Mouse (Mus musculus) kidney, adult 18-20 months (tissue): ENCODE measurements around the gene Fpr1.
"Not testable (repeated sequence)": the region's sequence is repeated elsewhere in the genome, so short reads cannot be mapped to it uniquely, and the experiment has no call there.

Source experiments
- DNase-seq: peaks from one replicate; pipeline ENCODE4 v3.0.0; 2021

Fpr1 gene

DNA sequence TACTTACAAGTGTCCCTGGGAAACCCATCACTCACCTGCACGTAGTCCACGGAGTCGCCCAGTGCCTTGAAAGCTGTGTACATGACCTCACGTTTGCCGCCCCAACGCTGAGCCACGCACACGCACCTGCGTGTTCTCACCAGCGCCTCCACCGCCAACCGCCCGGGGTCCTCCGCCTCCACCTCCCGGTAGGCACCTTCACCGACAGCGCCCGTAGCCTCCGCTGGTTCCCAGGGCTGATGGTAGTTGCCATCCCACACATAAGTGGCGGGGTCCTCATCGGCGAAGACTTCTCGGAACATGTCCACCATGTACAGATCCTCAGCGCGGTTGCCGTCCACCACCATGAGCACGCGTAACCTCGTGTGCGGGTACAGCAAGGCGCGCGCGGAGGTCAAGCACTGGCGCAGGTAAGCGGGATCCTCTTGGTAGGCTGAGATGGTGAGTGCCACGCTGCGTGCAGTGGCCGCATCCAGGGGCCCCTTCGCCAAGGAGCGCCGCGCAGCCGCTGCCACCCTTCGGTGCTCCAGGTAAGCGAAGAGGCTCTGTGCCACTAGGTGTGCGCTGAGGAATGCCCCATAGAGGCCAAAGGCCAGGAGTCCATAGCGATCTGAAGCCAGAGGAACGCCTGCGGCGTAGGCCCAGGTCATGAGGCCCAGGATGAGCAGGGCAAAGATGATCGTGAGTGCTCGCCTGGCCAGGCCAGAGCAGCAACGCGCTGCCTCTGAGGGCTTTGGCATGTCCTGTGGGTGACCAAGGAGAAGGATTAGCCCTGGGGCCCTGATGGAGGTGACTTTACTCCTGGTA, 33.6 kb downstream of the Fpr1 start:
- DNase-seq = no peak

DNA sequence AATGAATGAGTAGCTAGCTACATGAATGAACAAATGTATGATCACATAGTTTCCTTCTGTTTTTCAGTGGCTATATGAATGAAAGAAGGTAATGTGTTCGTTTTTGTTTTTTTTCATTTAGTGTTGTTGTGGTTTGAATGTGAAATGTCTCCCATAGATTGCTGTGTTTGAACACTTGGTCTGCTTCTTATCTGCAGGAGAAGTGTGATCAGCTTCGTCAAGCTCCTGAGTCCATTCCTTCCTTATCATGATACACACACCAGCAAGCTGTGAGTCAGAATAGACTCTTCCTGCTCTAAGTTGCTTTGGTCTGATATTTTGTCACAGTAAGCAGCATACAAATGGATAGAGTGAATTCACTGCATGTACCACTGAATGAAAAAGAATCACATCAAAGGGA, 34.8 kb downstream of the Fpr1 start:
- DNase-seq = no peak

DNA sequence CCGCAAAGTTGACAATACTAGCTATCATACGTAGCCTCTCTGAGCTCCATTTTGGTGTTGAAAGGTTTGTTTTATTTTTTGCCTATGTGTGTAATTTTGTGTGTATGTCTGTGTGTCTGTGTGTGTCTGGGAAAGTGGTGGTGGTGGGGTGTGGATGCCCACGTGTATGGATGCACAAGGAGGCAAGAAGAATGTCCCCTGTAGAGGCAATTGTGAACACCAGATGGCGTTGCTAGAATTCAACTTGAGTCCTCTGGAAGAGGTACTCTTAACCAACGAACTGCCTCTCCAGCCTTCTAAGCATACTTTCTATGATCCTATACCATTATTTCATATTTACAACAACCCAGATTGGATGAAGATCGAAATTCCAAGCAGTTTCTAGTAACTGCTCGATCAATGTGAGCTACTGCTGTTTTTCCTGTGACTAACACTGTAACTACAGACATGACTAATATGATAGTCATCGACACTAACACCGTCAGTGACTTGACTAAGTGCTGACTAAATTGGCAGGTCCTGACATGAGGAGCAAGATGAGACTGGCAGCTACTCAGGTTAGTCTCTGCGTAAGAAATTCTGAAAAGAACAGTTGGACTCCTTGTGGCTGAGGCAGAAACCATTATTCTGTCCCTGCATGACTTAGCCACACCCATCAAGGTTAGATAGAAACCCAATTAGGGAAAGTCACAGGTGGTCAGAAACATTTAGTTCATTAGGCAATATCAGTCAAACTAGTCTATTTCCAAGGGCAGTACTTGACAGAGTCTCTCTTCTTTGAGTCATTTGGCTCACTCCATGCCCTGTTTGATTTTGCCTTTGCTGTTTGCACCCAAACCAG, 38.3 kb downstream of the Fpr1 start:
- DNase-seq = peak; percentile 16

DNA sequence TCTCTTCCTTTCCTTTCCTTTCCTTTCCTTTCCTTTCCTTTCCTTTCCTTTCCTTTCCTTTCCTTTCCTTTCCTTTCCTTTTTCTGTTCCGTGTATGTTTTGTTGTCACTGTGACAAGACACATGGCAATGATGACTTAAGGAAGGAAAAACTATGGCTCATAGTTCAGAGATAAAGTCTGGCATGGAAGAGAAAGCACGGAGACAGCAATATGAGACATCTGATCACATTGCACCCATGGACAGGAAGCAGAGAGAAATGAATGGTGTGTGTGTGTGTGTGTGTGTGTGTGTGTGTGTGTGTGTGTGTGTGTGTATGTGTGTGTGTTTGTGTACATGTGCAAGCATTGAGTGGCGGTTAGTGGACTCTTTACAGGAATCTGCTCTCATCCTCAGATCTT, 39.1 kb downstream of the Fpr1 start:
- DNase-seq = not testable (repeated sequence)

DNA sequence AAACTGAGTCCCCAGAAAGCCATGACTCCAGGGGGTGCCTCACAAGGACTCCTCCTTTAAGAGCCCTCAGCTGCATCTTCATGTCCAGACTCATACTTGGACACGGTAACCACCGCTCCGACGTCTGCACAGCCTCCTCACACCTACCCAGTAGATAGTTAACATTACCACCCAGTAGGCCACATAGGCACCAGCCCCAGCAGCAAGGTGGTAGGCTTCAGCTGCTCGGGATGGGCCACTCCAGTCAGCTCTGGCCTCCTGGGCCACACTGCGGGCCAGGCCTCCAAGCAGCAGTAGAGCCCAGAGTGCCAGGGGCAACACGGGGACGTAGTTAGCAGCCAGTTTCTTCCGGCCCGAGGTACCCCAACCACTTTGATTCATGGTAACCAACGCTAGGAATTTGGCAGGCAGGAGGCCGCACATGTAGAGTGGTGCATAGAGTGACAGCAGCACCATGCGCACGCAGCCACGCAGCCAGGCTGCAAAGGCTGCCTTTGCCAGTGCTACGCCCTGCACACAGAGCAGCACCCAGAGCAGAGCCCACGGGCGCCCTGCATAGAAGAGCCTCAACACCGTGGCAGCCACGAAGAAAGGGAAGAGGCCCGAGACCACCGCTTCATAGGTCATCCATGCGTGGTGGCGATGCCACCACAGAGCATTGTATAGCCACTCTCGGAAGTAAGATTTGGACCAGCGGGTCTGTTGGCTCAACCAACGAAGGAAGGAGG, 40.0 kb downstream of the Fpr1 start:
- DNase-seq = no peak

DNA sequence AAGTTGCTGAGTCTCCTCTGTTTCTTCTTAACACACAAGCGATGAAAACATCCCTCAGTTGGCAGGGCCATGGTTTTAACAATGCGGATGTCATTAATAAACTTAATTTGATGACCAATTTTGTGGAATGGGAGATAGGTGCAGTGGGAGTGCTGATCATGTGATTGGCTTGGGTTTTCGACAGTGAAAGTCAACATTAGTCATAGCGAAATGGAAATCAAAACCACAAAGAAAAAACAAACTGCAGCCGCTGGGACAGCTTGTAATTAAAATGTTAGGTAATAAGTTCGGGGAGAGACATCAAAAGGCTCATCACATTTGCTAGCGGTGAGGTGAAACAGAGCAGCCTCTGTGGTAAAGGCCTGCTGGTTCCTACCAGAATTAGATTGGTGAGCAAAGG, 42.9 kb downstream of the Fpr1 start:
- no peak for DNase-seq

DNA sequence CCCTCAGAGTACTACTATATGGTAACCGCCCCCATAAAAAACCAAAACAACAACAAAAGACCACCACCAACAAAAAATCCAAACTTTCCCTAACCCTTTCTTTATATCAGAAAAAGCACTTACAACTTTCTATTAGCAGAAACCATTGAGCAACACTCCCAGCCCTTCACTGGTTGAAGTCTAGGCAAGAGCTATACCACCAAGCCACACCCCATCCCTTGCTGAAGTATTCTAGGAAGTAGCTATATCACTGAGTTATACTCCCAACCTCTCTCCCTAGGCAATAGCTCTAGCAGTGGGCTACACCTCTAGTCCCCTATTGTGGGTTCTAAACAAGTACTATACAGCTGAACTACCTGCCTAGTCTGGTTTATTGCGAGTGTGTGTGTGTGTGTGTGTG, 44.5 kb downstream of the Fpr1 start:
- DNase-seq = no peak

DNA sequence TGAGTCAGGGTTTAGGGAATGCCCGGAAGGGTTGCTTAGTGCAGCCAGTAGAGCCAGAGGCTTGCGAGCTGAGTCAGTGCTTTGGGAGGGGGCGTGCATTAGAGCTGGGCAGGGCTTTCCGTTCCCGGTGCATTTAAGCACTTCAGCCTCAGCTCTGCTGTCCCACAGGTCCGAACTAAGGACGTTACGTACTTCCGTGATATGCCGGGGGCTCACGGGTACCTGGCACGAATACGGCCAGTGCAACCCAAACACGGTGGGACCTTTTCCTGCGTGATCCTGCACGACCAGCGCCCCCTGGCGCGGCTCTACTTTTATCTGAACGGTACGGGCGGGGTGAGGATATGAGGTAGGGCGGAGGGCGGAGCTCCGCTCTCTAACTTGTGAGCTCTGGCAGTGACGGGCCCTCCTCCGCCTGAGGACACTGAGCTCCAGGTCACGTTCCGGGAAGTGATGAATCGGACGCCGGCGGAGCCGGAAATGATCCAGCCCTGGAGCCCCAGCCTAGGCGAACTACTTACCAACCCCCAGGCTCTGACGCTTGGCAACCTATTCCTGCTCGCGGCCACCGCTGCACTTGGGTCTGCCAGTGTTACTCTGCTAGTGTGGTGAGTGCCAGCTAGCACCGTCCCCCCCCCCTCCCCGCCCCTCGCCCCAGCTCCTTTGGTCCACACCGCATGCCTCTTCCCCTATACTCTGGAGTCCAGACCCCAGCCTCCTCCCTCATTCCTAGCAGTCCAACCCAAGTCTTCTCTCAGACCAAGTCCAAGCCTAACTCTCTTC, 45.6 kb downstream of the Fpr1 start:
- peak; percentile 98 for DNase-seq

DNA sequence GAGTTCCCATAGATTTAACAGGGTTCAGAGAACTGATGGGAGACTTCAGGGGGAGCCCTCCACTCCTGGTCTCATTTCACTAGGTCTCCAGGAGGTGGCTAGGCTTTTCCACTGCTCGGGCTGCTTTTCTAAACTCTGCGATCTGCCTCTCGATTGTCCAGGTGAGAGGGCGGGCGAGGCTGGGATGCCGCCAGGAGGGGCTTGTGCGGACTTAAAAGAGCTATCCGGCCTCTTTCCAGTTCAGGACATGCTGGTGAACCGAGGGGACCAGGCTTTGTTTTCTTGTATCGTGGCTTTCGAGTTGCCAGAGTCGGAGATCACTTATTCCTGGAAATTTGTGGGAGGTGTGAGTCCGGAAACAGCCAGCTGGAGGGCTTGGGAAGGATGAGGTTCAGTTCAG, 46.3 kb downstream of the Fpr1 start:
- no peak for DNase-seq

DNA sequence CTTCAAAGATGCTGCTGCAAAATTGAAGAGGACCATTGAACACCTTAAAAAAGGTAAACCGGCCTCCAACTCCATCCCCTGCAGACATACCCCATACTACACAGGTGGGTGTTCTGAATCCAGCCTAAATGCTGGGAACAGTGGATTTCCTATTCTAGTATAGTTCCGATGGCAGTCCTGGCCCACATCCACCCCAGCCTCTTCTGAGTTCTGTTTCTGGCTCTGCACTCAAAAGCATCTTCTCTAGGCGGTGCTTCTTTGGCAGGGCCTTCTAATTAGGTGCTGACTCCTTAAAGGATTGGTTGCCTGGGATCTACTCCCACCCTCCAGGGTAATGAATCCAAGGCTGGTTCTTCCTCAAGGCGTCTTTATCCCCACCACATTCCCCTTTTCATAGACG, 47.6 kb downstream of the Fpr1 start:
- no peak for DNase-seq

DNA sequence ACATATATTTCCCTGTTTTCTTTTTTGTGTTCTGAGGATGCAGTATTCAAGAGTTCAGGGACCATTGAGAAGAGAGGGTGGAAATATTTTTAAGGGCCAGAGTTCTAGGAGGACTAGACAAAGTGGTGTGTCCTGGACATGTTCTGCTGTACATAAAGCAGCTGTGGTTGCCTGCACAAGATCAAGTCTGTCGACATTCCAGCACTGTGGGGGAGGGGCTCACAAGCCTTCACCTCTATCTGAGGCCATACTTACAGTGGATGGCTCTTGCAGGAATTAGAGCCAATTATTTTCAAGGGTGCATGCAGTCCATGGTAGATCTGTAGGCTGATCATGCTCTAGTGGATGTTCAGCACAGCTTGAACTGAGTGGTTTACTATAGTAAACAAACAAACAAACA, 48.8 kb downstream of the Fpr1 start:
- peak; percentile 29 for DNase-seq

DNA sequence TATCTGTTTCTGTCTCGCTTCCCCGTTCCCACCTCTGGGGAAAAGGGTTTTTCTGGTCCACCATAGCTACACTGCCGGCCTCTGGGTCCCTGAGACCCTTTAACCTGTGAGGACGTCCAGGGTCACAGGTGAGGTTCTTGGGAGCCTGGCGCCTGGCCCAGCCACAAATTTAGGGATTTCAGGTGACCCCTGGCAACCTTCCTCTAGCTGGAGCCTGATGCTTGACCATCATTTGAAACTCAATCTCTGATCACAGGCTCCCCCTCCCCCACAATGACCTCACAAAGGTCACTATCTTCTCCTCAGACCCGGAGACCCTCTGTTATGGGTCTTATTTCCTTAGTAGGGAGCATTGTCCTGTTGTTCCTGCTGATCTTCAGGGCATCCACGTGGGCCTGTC, 53.0 kb downstream of the Fpr1 start:
- no peak for DNase-seq

DNA sequence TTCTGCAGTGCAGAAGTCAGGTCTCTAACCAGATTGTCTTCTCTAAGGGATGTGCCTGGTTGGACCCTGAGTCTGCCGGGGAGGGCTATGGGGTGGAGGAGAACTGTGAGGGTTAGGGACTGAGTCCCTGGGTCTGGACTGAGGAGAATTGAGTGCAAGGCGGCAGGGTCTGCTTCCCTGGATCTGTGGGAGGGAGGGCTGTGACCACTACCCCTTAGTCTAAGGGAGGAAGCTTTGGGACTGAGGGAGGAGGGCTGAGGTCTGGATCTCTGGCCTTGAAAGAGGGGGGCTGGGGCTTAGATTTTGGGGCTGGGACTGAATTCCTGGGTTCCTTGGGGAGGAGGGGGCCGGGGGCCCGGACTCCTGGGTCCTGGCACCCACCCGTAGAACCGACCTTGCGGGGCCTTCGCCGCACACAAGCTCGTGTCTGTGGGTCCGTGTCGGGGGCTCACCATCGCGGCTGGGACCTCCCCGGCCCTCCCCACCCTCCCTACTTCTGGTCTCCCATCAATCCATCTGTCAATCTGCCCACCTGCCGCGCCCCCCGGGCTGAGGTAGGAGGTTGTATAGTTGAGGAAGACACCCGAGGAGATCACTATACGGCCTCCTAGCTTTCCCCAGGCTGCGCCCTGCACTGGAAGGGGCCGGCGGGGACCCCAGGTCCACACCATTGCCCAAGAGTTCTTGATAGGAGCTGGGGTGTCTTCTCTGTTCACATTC, 53.8 kb downstream of the Fpr1 start:
- DNase-seq = no peak

DNA sequence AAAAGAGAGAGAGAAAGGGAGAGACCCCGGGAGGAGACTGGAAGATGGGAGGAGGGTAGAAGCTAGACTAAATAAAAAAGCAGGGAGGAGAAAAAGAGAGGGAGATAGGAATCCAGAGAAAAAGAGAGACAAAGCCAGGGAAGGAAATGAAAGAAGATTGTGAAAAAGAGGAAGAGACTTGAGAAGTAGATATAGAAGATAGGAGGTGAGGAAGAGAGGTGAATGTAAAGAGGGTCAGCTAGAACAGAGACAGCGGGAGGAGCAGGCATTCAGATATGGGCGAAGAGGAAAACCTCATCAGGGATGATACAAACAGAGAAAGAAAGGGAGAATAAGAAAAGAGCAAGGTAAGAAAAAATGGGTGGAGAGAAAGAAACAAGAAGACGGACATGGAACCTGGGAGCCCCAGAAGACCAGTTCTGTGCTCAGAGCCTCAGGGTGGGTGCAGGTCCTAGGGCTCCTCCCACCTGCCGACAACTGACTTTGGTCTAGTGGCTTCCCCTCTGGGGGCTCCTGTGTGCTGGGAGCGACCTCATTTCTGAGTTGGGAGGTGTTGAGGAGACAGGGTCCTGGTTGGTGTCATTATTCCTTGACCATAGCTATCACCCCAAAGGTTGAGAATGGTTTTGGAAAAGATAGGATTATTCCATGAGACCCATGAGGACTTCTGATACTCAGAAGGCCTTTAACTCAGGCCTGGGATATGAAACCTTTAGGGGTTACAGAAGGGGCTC, 54.5 kb downstream of the Fpr1 start:
- no peak for DNase-seq

DNA sequence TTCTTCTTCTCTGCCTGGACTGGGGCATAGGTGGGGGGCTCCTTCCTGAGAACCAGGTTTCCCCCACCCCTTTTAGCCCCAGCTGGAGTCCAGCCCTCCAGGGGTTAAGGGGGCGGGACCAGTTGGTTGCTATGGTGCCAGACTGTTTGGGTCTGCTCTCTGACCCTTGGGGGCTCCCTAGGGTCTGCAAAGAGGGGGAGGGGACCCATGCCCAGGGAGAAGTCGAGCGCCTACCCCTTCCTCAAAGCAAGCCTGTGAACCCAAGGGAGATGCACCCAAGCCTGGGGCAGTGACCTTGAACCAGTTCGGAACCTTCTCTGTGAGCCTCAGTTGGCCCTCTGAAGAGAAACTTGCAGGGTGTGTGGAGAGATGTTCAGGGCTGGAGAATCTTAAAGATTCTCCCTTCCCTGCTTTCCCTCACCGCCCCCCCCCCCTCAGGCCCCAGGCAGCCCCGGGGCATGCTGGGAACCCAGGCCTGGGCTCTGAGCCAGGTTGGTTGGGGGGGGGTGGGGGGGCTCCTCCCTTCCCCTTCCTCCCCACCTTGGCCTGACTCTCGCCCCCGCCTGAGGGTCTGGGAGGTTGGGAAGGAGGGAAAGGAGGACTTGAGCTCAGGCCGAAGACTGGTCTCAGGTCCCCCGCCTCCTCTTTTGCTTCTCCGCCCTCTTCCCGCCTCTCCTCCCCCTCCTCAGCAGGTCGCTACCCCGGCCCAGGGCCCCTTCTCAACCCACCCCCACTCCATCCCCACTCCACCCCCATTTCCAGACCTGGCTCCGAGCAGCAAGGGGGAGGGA, 55.4 kb downstream of the Fpr1 start:
- DNase-seq = peak; percentile 46

DNA sequence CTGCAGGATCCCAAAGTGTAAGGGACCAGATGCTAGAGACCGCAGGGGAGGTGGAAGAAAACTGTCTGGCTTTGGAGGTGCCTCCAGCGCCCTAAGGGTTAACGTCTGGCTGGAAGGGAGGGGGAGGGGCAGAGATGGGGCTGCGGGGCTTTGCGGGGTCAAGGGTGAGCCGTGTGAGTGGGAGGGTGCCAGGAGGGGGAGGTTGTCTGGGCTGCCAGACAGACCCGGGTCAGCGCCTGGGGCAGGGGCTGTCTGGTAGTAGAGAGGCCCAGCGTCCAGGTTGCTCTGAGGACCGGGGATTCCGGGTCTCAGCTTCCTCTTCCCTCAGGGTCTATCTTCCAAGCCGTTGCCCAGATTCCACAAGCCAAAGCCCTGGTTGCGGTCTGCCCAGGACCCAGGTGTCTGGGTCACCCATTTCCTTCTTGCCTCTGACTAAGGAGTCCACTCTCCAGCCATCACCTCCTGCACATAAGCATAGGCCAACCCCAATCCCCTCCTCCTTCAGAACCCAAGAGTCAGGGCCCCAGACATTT, 56.0 kb downstream of the Fpr1 start:
- DNase-seq = peak; percentile 72

DNA sequence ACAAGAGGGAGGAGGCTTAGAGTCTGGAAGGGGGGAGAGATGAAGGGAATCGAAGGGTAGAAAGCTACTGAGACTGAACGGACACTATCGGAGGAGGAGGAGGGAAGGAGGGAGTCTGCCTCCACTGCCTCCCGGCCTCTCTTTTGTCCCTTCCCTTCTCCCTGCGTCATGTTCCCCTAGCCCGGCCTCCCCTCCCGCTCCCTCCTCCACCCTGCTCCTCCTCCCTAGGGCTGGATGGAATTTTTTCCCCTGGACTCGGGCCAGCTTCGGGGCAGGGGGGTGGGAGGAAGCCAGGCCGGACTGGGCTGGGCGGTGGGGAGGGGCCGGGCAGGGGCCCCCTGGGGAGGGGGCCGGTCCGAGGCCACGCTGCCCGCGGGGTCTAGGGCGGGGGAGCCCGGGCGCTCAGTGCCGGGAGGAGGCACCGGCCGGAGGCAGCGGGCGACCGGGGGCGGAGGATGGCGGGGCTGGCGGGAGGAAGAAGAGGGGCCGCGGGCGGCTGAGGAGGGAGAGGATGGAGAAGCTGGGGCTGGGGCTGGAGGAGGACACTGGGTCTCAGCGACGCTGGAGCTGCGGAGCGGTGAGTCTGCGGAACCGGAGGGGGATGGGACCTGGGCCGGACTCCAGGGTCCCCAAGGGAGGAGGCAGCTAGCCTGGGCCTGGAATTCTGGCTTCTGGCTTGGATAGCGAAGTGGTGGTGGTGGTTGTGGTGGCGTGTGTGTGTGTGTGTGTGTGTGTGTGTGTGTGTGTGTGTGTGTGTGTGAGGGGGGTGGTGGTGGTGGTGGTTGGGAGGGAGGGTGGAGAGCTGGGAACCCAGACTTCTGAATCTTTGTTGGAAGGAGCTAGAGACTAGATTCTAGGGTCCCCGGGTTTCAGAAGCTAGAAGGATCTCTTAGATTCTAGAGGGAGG, 56.7 kb downstream of the Fpr1 start, which contains the start of gene Spaca6:
Gene Spaca6 (plus strand): TSS at position 408 of the 907 bp plus-strand sequence.
- peak; percentile 91 for DNase-seq
